Mouse (Mus musculus) embryo, embryonic 10.5 days (tissue): Measurements from ENCODE around the gene Nt5c3b.

Experiments
- DNase-seq: peaks from one replicate; pipeline ENCODE4 v3.0.0-alpha.2; 2015; ENCODE audit warnings: low spot score

Nt5c3b gene

GRCm38 (mm10) chr11:100426820-100427219 is 14.8 kb downstream of the Nt5c3b start:
- no peak for DNase-seq

- peak; percentile 80 for DNase-seq
Observed at GRCm38 (mm10) chr11:100425851-100426250, 15.8 kb downstream of the Nt5c3b start.

GRCm38 (mm10) chr11:100423836-100424235 is 17.8 kb downstream of the Nt5c3b start:
- DNase-seq: no peak

- no peak for DNase-seq
Observed at GRCm38 (mm10) chr11:100421537-100421936, 20.1 kb downstream of the Nt5c3b start.

- peak; percentile 76 for DNase-seq
Observed at GRCm38 (mm10) chr11:100414914-100415822, 26.4 kb downstream of the Nt5c3b start, which contains the start of gene Fkbp10. Fkbp10 (plus strand) TSS chr11:100415697.

GRCm38 (mm10) chr11:100414021-100414913 is 27.3 kb downstream of the Nt5c3b start, which contains the start of gene P3h4:
P3h4 (minus strand) TSS chr11:100414836.
- peak; percentile 92 for DNase-seq

- no peak for DNase-seq
Observed at GRCm38 (mm10) chr11:100413541-100413940, 28.1 kb downstream of the Nt5c3b start.

- DNase-seq: no peak
Observed at GRCm38 (mm10) chr11:100411736-100412135, 29.9 kb downstream of the Nt5c3b start.

- DNase-seq: no peak
Observed at GRCm38 (mm10) chr11:100409686-100410085, 31.9 kb downstream of the Nt5c3b start.

GRCm38 (mm10) chr11:100408835-100409462 is 32.7 kb downstream of the Nt5c3b start:
- no peak for DNase-seq

GRCm38 (mm10) chr11:100408076-100408834 is 33.4 kb downstream of the Nt5c3b start:
- peak; percentile 84 for DNase-seq

GRCm38 (mm10) chr11:100406995-100407705 is 34.5 kb downstream of the Nt5c3b start:
- DNase-seq: no peak

- no peak for DNase-seq
Observed at GRCm38 (mm10) chr11:100406273-100406672, 35.3 kb downstream of the Nt5c3b start.

GRCm38 (mm10) chr11:100404456-100405074 is 37.0 kb downstream of the Nt5c3b start:
- no peak for DNase-seq

GRCm38 (mm10) chr11:100403445-100404134 is 38.0 kb downstream of the Nt5c3b start:
- DNase-seq: no peak

GRCm38 (mm10) chr11:100402682-100403081 is 38.9 kb downstream of the Nt5c3b start:
- DNase-seq: no peak

- DNase-seq: no peak
Observed at GRCm38 (mm10) chr11:100402240-100402639, 39.4 kb downstream of the Nt5c3b start.

- DNase-seq: no peak
Observed at GRCm38 (mm10) chr11:100400842-100401241, 40.8 kb downstream of the Nt5c3b start.

GRCm38 (mm10) chr11:100399727-100400538 is 41.7 kb downstream of the Nt5c3b start:
- no peak for DNase-seq
